Mouse (Mus musculus) megakaryocyte, adult 5-6 weeks (primary cell): ENCODE data around the gene Wipf1. TPM values are rescaled to one million over a fixed set of nuclear protein-coding genes. Genes with fewer than 3 reads are reported as not detected.
"Not testable (repeated sequence)": the region's sequence is repeated elsewhere in the genome, so short reads cannot be mapped to it uniquely, and the experiment has no call there.

ENCODE experiments used
- ATAC-seq: 2 replicates; pipeline ENCODE4 v1.8.0; 2016; ENCODE audit warnings: mild to moderate bottlenecking, inconsistent platforms; ENCODE audit not compliant: poor library complexity, severe bottlenecking
- total RNA-seq, 2 experiments: library from RNA; stranded (forward) in 1 of 2; stranded (reverse) in 1 of 2; fragments of 153-499, 151-499 nt in 1 of 2; fragments of 221-1000, 200-1000 nt in 1 of 2; gene quantifications; 2 replicates each; pipeline versions ENCODE4 v1.2.3 to v1.2.4; 2015 to 2017

Wipf1 gene
- total RNA-seq (2015): 123 and 139 TPM in 2 replicates
- 37.4 and 55.2 TPM in 2 replicates for total RNA-seq (2017)

- peak; percentile 28 for ATAC-seq
Measured at GRCm38 (mm10) chr2:73529356-73530330, at the start of gene Wipf1. Wipf1 (minus strand) TSS chr2:73529734.

GRCm38 (mm10) chr2:73579168-73579567 is 49.6 kb upstream of the Wipf1 start:
- no peak for ATAC-seq

GRCm38 (mm10) chr2:73574418-73574817 is 44.9 kb upstream of the Wipf1 start:
- ATAC-seq: no peak

- no peak for ATAC-seq
Measured at GRCm38 (mm10) chr2:73573556-73573955, 44.0 kb upstream of the Wipf1 start.

- ATAC-seq: peak; percentile 81
Measured at GRCm38 (mm10) chr2:73572539-73573372, 43.2 kb upstream of the Wipf1 start.

GRCm38 (mm10) chr2:73571901-73572300 is 42.4 kb upstream of the Wipf1 start:
- no peak for ATAC-seq

- no peak for ATAC-seq
Measured at GRCm38 (mm10) chr2:73571304-73571703, 41.8 kb upstream of the Wipf1 start.

- ATAC-seq: peak; percentile 97
Measured at GRCm38 (mm10) chr2:73566989-73567605, 37.6 kb upstream of the Wipf1 start.

GRCm38 (mm10) chr2:73566162-73566561 is 36.6 kb upstream of the Wipf1 start:
- peak; percentile 27; the same call in 1 of the 2 replicates for ATAC-seq

GRCm38 (mm10) chr2:73563690-73564089 is 34.2 kb upstream of the Wipf1 start:
- ATAC-seq: no peak

GRCm38 (mm10) chr2:73562656-73563055 is 33.1 kb upstream of the Wipf1 start:
- ATAC-seq: no peak

- peak; percentile 85 for ATAC-seq
Measured at GRCm38 (mm10) chr2:73561665-73562063, 32.1 kb upstream of the Wipf1 start.

- ATAC-seq: no peak
Measured at GRCm38 (mm10) chr2:73560899-73561664, 31.5 kb upstream of the Wipf1 start.

- ATAC-seq: no peak
Measured at GRCm38 (mm10) chr2:73560445-73560844, 30.9 kb upstream of the Wipf1 start.

- no peak for ATAC-seq
Measured at GRCm38 (mm10) chr2:73557956-73558355, 28.4 kb upstream of the Wipf1 start.

- ATAC-seq: not testable (repeated sequence)
Measured at GRCm38 (mm10) chr2:73557061-73557460, 27.5 kb upstream of the Wipf1 start.

GRCm38 (mm10) chr2:73554389-73554788 is 24.9 kb upstream of the Wipf1 start:
- peak; percentile 81 for ATAC-seq

GRCm38 (mm10) chr2:73552926-73553325 is 23.4 kb upstream of the Wipf1 start:
- ATAC-seq: peak; percentile 18; the same call in 1 of the 2 replicates

- ATAC-seq: 0 out of 2 replicates have a peak, but pooled peaks have one; percentile 22
Measured at GRCm38 (mm10) chr2:73550725-73551124, 21.2 kb upstream of the Wipf1 start.

- ATAC-seq: peak; percentile 80
Measured at GRCm38 (mm10) chr2:73548542-73548941, 19.0 kb upstream of the Wipf1 start.
